Mouse (Mus musculus) neural tube, embryonic 12.5 days (tissue): ENCODE results near the gene Shisa2. TPM values are rescaled to one million over a fixed set of nuclear protein-coding genes. Genes with fewer than 3 reads are reported as not detected.
A peak's percentile ranks its signal among the peaks of the same experiment; 100 is the strongest.
"Not testable (repeated sequence)": the region's sequence is repeated elsewhere in the genome, so short reads cannot be mapped to it uniquely, and the experiment has no call there.

ENCODE experiments used
- ATAC-seq: fragments of 200-750 bp; cut with Nextera tagmentation; 2 replicates; pipeline ENCODE4 v1.8.0; 2017; ENCODE audit warnings: low read depth, mild to moderate bottlenecking, moderate TSS enrichment, moderate library complexity; ENCODE audit not compliant: low FRiP score
- H3K27ac ChIP-seq: fragments of 300-500 bp; sonication (generic); 2 replicates; pipeline ENCODE4 v1.5.1; 2016
- H3K27me3 ChIP-seq: fragments of 300-500 bp; sonication (generic); replicated peaks from 2 replicates; pipeline ENCODE4 v1.6.1; 2016; ENCODE audit warnings: mild to moderate bottlenecking
- H3K36me3 ChIP-seq: fragments of 300-500 bp; sonication (generic); 2 replicates; pipeline ENCODE4 v1.6.1; 2016; ENCODE audit warnings: mild to moderate bottlenecking
- H3K4me1 ChIP-seq: fragments of 300-500 bp; sonication (generic); 2 replicates; pipeline ENCODE4 v1.6.1; 2016
- H3K4me2 ChIP-seq: fragments of 300-500 bp; sonication (generic); replicated peaks from 2 replicates; pipeline ENCODE4 v1.6.1; 2016; ENCODE audit warnings: mild to moderate bottlenecking
- H3K4me3 ChIP-seq: fragments of 300-500 bp; sonication (generic); 2 replicates; pipeline ENCODE4 v1.5.1; 2016
- H3K9ac ChIP-seq: fragments of 300-500 bp; sonication (generic); 2 replicates; pipeline ENCODE4 v1.6.1; 2016; ENCODE audit warnings: mild to moderate bottlenecking
- H3K9me3 ChIP-seq: fragments of 300-500 bp; sonication (generic); 2 replicates; pipeline ENCODE4 v1.6.1; 2016; ENCODE audit warnings: mild to moderate bottlenecking
- WGBS: fragments of 180-500 bp; shearing (Covaris S2); methylation state at CpG from one replicate; pipeline ENCODE4 v1.1.7; 2016; 5-methylcytosine and 5-hydroxymethylcytosine counted together
- polyA plus RNA-seq: library from polyadenylated mRNA; unstranded; fragments of >200 nt; fragmentation: Nextera tagmentation; extraction: Ambion mirVana; gene quantifications from 2 replicates; pipeline ENCODE4 v1.2.1, GENCODE M21; 2016

Gene Shisa2
- polyA plus RNA-seq, 1 experiment from 2014 or later, result 20.0 TPM

DNA sequence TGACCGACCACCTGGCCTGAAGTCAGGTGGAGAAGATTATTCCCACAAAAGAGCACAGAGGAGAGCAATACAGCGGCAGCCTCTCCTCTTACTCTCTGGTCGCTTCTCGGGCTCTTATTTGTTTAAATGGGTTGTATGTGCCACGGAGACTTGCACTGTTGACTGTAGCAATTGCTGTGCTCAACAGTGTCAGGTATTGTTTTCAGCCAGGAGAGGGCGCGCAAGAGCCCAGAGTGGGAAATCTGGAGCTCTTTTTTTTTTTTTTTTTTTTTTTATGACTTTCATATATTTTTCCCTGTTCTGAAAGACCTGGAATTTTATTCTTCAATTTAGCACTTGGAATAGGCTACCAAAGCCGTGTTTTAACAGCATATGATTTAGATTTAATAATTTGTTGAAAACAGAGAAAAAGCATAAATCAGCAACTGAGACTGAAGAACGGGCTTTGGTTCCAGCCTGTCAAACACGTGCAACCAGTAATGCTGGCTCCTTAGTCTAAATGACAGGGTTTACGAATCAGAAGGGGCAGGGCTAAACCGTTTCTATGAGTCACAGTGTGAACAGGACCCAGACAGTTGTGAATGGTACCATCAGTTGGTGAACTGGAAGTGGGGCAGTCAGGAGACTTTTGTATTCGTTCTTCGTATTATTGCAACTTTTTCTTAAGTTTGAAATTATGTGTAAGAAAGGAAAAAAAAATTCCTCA, 12.0 kb upstream of the Shisa2 start:
- Histone ChIP-seq H3K9ac (no peak overlapping the region), H3K27ac (no peak overlapping the region), H3K4me3 (no peak overlapping the region), H3K4me1 (no peaks in the 10 kb centered on the region), H3K9me3 (no peaks in the 10 kb centered on the region), H3K4me2 (no peak overlapping the region), H3K27me3 (no peaks in the 10 kb centered on the region), H3K36me3 (no peaks in the 10 kb centered on the region)
- no peak for ATAC-seq
- WGBS, result 52% methylated on average over 14 of the region's 14 CpGs

DNA sequence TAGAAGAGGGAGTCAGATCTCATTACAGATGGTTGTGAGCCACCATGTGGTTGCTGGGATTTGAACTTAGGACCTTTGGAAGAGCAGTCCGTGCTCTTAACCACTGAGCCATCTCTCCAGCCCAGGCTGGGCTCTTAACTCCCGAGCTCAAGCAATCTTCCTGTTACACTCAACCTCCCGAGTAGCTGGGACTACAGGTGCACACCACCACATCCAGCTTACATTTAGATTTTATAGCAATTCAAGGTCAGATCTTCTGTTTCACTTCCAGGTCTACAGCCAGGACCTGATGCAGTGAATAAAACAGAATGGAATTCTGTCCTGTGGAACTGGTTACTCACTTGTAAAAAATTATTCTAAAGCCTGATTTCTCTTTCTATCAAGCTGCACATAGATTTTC, 11.0 kb upstream of the Shisa2 start:
- WGBS, result 75% methylated on average over 3 of the region's 3 CpGs
- H3K27ac ChIP-seq, H3K4me2 ChIP-seq, H3K27me3 ChIP-seq, H3K9ac ChIP-seq, H3K4me3 ChIP-seq, ATAC-seq, H3K36me3 ChIP-seq, H3K4me1 ChIP-seq, H3K9me3 ChIP-seq: not testable (repeated sequence)

DNA sequence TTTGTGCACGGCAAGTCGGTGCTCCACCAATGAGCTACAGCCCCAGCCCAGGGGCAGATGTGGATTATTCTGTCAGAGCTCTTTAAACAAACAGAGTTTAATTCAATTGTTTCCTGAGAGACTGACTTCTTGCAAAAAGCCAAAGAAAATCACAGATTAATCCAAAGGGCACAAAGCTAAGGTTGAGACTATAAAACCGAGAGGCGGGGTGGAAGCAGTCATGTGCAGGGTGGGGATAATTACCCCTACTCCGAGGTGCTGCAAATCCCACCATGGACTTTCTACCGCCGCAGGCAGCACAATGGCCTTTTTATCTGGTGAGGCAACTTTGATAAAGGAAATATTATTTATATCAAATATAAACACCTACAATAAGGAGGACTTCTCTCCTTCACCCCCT, 8.3 kb upstream of the Shisa2 start:
- H3K4me1 ChIP-seq, result no peaks in the 10 kb centered on the region
- no peaks in the 10 kb centered on the region for H3K36me3 ChIP-seq
- no peak overlapping the region for H3K9ac ChIP-seq
- no peaks in the 10 kb centered on the region for H3K27me3 ChIP-seq
- WGBS, result 51% methylated on average over 7 of the region's 7 CpGs
- no peak overlapping the region for H3K4me3 ChIP-seq
- H3K9me3 ChIP-seq, result no peaks in the 10 kb centered on the region
- no peak overlapping the region for H3K4me2 ChIP-seq
- no peak for ATAC-seq
- no peak overlapping the region for H3K27ac ChIP-seq

DNA sequence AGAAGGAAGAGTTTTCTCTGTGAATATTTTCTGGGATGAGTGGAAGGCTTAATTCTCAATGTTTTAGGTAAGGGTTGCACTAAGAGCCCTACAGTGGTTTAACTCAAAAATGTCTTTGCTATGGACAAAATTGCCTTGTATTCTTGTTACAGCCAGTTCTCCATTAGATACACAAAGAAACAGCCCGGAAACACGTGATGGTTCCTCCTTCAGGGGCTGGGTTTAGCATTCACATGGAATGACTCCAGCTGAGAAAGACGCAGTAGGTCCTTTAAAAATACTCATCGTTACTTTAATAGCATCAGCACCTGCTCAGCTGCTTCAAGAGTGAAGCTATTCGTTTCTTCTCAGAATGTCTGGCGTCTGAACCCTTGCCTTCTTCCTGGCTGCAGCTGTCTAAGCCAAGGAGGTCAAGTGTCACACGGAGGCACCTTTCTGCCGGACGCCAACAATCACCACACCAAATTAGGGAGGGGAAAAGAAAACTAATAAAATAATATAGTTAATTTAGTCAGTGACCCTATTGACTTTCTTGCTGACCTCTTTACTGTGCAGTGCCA, 702 bp upstream of the Shisa2 start:
- WGBS, result 22% methylated on average over 9 of the region's 9 CpGs
- ATAC-seq, result no peak
- H3K9me3 ChIP-seq, result no peaks in the 10 kb centered on the region
- peaks cover 22% of the 10 kb centered on the region for H3K27me3 ChIP-seq
- H3K9ac ChIP-seq, result no peak overlapping the region
- H3K4me1 ChIP-seq, result peaks cover 25% of the 10 kb centered on the region
- H3K4me2 ChIP-seq, result peak overlapping the region; percentile 80; the same call in 1 of the 2 replicates
- no peak overlapping the region for H3K4me3 ChIP-seq
- no peaks in the 10 kb centered on the region for H3K36me3 ChIP-seq
- H3K27ac ChIP-seq, result no peak overlapping the region

DNA sequence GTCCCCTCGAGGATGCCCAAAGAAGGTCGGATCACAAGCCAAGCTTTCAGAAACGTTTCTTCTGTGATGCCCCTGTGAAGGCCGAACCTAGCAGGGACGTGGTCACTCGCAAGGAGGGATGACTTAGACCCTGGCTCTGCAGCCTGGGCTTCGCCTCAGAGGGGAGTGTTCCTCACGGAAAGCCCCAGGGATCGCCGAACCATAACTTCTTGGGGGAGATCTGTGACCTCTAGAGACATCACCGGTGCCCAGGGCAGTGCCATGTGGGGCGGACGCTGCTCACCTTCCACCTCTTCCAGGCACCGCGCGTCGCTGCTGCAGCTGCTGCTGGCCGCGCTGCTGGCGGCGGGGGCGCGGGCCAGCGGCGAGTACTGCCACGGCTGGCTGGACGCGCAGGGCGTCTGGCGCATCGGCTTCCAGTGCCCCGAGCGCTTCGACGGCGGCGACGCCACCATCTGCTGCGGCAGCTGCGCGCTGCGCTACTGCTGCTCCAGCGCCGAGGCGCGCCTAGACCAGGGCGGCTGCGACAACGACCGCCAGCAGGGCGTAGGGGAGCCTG, 777 bp downstream of the Shisa2 start:
- Histone ChIP-seq H3K4me1 (peaks cover 25% of the 10 kb centered on the region), H3K9ac (peak overlapping the region; percentile 69), H3K27me3 (peaks cover 22% of the 10 kb centered on the region), H3K27ac (peak overlapping the region; percentile 42; the same call in 1 of the 2 replicates), H3K4me3 (peak overlapping the region; percentile 66), H3K9me3 (no peaks in the 10 kb centered on the region), H3K4me2 (peak overlapping the region; percentile 80), H3K36me3 (no peaks in the 10 kb centered on the region)
- peak; percentile 54 for ATAC-seq
- under 1% methylated on average over 51 of the region's 51 CpGs for WGBS

DNA sequence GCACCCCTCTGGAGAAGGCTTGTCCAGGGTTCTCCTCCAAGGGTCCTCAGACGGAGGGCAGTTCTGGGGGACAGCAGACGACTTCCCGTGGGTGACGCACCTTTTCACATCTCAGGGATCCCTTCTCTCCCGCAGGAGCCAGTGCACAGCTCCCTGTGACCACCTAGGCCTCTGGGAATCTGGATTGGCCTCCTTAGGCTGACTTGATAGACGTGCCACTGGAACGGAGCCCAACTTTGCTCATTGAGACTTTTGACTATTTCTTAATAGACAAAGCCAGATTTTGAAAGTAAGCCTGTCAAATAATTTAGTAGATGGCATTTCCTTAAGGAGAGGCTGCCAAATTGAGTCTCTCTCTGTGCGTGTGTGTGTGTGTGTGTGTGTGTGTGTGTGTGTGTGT, 1.6 kb downstream of the Shisa2 start:
- Histone ChIP-seq H3K4me2 (peak overlapping the region; percentile 80), H3K4me1 (peaks cover 25% of the 10 kb centered on the region), H3K4me3 (peak overlapping the region; percentile 66), H3K36me3 (no peaks in the 10 kb centered on the region), H3K27ac (no peak overlapping the region), H3K27me3 (peaks cover 22% of the 10 kb centered on the region), H3K9ac (0 out of 2 replicates have a peak overlapping the region, but pooled peaks have one; percentile 69), H3K9me3 (no peaks in the 10 kb centered on the region)
- WGBS, result 33% methylated on average over 8 of the region's 8 CpGs
- ATAC-seq, result no peak

DNA sequence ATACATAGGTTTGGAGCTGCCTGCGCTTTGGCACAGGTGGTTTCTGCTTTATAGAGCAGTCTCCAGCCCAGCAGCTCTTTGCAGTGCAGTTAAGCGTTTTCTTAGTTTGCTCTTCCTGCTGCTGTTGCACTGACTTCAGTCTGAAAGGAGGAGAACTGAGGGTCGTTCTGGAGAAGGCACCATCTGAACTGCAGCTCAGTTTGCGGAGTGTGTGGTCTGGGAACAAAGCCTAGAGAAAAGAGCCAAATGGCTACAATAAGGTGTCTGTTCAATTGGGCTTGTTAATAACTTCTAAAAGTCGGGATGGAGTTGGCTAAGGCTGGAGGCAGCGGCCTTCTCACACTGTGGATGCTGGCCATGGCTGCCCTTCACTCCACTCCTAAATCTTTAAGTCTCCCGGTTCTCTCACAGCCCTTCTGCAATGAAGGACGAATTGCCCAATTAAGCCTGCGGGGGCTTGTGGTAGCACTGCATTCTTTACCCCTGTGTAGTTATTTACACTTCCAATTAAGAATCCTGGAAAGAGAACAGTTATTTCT, 2.1 kb downstream of the Shisa2 start:
- ATAC-seq, result no peak
- Histone ChIP-seq H3K4me3 (peak overlapping the region; percentile 66), H3K4me1 (peaks cover 25% of the 10 kb centered on the region), H3K9me3 (no peaks in the 10 kb centered on the region), H3K36me3 (no peaks in the 10 kb centered on the region), H3K27me3 (peaks cover 22% of the 10 kb centered on the region), H3K4me2 (peak overlapping the region; percentile 80), H3K9ac (peak overlapping the region; percentile 22; the same call in 1 of the 2 replicates), H3K27ac (no peak overlapping the region)
- WGBS, result 11% methylated on average over 9 of the region's 9 CpGs

DNA sequence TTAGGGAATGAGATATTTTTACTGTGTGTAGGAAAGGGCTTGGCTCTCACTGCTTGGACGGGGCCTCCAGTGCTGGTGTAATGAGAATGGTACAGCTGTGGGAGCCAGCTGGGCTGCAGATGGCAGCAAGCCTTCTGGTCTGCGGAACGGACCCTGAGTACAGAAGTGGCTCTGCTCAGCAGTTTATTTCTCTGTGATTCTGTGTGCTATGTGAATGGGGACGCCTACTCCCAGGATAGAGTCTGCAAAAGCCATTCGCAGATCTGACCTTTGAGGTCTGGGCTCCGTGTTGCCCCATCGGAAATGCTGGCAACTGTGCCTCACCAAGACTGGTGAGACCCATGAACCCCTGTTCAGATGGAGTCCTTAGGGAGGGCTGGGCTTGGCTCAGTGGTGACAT, 2.7 kb downstream of the Shisa2 start:
- H3K27ac ChIP-seq, result no peak overlapping the region
- H3K27me3 ChIP-seq, result peaks cover 22% of the 10 kb centered on the region
- H3K4me1 ChIP-seq, result peaks cover 25% of the 10 kb centered on the region
- WGBS, result 28% methylated on average over 7 of the region's 7 CpGs
- H3K4me2 ChIP-seq, result peak overlapping the region; percentile 80
- peak overlapping the region; percentile 66 for H3K4me3 ChIP-seq
- no peak for ATAC-seq
- no peaks in the 10 kb centered on the region for H3K36me3 ChIP-seq
- peak overlapping the region; percentile 22; the same call in 1 of the 2 replicates for H3K9ac ChIP-seq
- H3K9me3 ChIP-seq, result no peaks in the 10 kb centered on the region

DNA sequence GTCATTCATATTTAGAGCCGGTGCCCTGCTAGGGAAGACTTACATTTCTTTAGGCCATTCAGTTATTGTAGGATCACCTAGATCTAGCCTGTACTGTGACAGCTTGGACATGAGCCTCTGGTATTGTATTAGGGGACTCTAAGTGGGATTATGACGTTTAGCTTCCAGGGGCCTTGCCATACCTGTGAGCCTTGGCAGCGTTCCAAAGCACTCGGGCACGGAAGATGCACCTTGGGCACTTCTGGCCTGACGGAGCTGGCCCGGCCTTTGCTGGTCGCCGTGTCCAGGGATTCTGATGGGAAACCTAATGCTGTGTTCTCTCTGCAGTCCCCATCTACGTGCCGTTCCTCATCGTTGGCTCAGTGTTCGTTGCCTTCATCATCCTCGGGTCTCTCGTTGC, 4.2 kb downstream of the Shisa2 start:
- Histone ChIP-seq H3K9ac (no peak overlapping the region), H3K27ac (no peak overlapping the region), H3K27me3 (peaks cover 22% of the 10 kb centered on the region), H3K4me1 (peaks cover 25% of the 10 kb centered on the region), H3K4me2 (no peak overlapping the region), H3K36me3 (no peaks in the 10 kb centered on the region), H3K4me3 (no peak overlapping the region), H3K9me3 (no peaks in the 10 kb centered on the region)
- ATAC-seq, result no peak
- 95% methylated on average over 15 of the region's 15 CpGs for WGBS

DNA sequence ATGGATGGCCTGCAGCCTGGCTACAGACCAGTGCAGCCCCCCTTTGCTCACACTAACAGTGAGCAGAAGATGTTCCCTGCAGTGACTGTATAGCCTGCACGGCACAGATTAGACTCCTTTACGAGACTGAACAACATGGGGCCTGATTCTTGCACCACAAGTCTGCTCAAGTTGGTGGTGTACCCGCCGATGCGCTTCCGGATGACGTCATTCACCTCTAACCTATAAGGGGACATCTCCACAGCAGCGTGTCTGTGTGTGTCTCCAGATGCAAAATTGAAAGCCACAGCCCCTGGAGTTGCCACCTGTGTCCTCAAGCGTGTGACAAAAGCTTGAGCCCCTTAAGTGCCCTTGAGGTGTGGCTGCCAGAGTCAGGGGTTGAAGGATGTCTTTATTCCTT, 5.0 kb downstream of the Shisa2 start:
- no peak overlapping the region for H3K4me2 ChIP-seq
- H3K27ac ChIP-seq, result no peak overlapping the region
- peaks cover 25% of the 10 kb centered on the region for H3K4me1 ChIP-seq
- peaks cover 22% of the 10 kb centered on the region for H3K27me3 ChIP-seq
- H3K9me3 ChIP-seq, result no peaks in the 10 kb centered on the region
- no peak for ATAC-seq
- no peak overlapping the region for H3K4me3 ChIP-seq
- WGBS, result 84% methylated on average over 9 of the region's 9 CpGs
- no peak overlapping the region for H3K9ac ChIP-seq
- H3K36me3 ChIP-seq, result no peaks in the 10 kb centered on the region

DNA sequence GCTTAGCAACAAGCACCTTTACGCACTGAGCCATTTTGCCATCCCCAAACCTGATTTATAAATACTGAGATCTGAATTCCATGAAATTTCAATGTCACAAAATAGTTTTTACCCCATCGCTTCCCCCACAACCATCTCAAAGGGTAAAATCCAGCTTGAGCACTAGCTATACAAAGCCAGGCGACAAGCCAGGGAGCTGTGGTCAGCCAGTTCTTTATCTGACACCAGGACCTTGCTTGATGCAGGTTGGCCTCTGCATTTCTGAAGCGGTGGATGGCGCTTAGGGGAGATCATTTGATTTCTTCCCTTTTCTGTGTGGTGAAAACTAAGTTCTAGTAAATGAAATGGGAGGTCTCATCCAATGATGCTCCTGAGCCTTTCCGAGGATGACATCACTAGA, 7.0 kb downstream of the Shisa2 start:
- ATAC-seq, result no peak
- H3K36me3 ChIP-seq, result no peaks in the 10 kb centered on the region
- WGBS, result 94% methylated on average over 6 of the region's 6 CpGs
- no peak overlapping the region for H3K27ac ChIP-seq
- H3K9ac ChIP-seq, result no peak overlapping the region
- no peak overlapping the region for H3K4me2 ChIP-seq
- no peak overlapping the region for H3K4me3 ChIP-seq
- peaks cover 9% of the 10 kb centered on the region for H3K27me3 ChIP-seq
- peaks cover 11% of the 10 kb centered on the region; the same call in 1 of the 2 replicates for H3K4me1 ChIP-seq
- no peaks in the 10 kb centered on the region for H3K9me3 ChIP-seq

DNA sequence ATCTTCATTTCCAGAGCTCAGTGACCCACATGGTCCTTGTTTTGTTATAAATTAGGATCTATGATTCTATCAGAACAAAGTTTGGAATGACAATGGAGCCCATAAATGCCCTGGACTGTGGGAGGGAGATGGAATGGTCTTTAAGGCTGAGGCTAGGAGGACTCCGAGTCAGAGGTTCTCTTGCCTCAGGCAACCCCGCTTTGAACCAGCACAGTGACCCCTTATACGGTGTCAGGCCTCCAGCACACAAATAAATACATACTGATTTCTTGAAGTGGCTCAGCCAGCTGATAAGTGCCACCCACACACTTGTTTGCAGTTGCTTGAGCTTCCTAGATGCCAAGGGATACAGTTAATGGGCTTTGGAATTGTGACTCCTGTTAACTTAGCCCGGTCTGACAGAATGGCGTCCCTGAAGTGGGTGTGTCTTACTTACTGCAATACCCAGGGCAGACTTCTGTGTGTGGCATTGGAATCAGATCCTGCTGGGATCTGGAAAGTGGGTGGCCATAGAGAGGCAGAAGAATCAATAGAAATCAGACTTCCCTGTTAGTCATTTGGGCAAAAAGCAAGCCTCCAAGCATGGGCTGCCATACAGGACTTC, 8.3 kb downstream of the Shisa2 start:
- no peak overlapping the region for H3K4me2 ChIP-seq
- no peak for ATAC-seq
- H3K27me3 ChIP-seq, result no peaks in the 10 kb centered on the region
- no peak overlapping the region for H3K4me3 ChIP-seq
- 84% methylated on average over 5 of the region's 5 CpGs for whole genome bisulfite sequencing
- H3K9ac ChIP-seq, result no peak overlapping the region
- H3K27ac ChIP-seq, result no peak overlapping the region
- no peaks in the 10 kb centered on the region for H3K36me3 ChIP-seq
- H3K4me1 ChIP-seq, result no peaks in the 10 kb centered on the region
- H3K9me3 ChIP-seq, result no peaks in the 10 kb centered on the region
